Mouse (Mus musculus): Measurements from ENCODE around the gene Nqo2. TPM values are rescaled to one million over a fixed set of nuclear protein-coding genes. Genes with fewer than 3 reads are reported as not detected.

The Nqo2 gene
- polyA plus RNA-seq, 1 experiment = 25.1 TPM

DNA sequence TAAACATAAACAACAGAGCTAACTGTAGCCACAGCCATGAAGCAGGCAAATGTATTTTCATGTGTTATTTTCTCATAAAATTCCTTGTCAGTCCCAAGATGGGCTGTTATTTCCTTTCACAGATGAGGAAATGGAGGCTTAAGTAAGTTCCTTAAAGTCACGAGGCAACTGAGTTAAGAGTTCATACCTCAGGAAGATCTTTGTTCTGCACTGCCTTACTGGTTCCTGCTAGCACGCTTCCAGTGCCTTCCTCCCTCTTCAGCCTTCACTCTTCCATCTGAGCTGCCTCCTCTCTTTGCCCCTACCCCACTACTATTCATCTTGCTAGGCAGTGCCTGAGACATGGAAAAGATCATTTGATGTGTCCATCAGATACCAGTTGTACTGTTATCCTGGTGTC, 42.7 kb downstream of the Nqo2 start:
- H3K36me3 ChIP-seq (ENCODE audit: control insufficient read depth, insufficient read depth) = peaks cover 6% of the 10 kb centered on the region
- H3K4me2 ChIP-seq (ENCODE audit: low read depth) = no peak overlapping the region
- no peak overlapping the region for H3K4me3 ChIP-seq
- no peak overlapping the region for H3ac ChIP-seq (ENCODE audit: control insufficient read depth, insufficient read length)
- TF ChIP-seq REST (IDR thresholded peaks at IDR 0.05; ENCODE audit: insufficient read depth, insufficient read length) = no peak
- no peak for TF ChIP-seq MAX (IDR thresholded peaks at IDR 0.05; ENCODE audit: low read depth)
- TF ChIP-seq POLR2A (IDR thresholded peaks at IDR 0.05; ENCODE audit: insufficient read length, low read depth) = no peak
- TF ChIP-seq E2F4 (IDR thresholded peaks at IDR 0.05; ENCODE audit: insufficient read depth) = no peak
- no peak for TF ChIP-seq MYOG (IDR thresholded peaks at IDR 0.05; ENCODE audit: control insufficient read depth in 1 of 3, insufficient read depth in 1 of 3, insufficient read length in 2 of 3, low read depth in 2 of 3)
- TF ChIP-seq USF1 (IDR thresholded peaks at IDR 0.05; ENCODE audit: low read depth) = no peak
- TF ChIP-seq MYOD1 (IDR thresholded peaks at IDR 0.05; ENCODE audit: control insufficient read depth in 1 of 3, insufficient read length in 2 of 3, low read depth in 2 of 3) = no peak
- no peak for TF ChIP-seq TCF3 (IDR thresholded peaks at IDR 0.05; ENCODE audit: insufficient read length, low read depth)
- H3K79me2 ChIP-seq (ENCODE audit: control insufficient read depth, insufficient read depth) = peaks cover 49% of the 10 kb centered on the region
- no peaks in the 10 kb centered on the region for H3K27me3 ChIP-seq (ENCODE audit: control insufficient read depth, insufficient read depth, insufficient read length)

DNA sequence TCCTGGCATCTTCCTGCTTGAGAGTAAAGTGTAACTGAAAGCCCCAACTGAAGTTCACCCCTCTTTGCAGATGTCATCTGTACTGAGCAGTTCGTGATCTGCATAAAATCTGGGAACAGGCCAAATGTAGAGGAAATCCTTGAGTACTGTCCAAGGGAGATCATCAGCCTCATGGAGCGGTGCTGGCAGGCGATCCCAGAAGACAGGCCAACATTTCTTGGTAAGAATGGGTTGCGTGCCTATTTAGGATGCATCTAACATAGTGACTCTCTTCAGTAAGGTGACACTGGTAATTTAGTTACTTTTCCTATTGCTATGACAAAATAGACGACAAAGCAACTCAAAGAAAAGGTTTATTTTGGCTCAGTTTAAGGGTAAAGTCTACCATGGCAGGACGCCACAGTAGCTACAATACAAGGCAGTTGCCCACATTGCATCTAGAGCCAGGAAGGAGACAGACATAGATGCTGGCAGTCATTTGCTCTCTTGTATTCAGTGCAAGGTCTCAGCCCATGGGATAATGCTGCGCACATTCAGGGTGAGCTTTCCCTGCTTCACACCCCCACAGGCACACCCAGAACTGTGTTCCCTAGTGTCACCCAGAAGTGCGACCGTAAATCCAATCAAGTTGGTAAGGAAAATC, 52.6 kb downstream of the Nqo2 start:
- Histone ChIP-seq H3K36me3 (ENCODE audit: control insufficient read depth, insufficient read depth) (peaks cover 81% of the 10 kb centered on the region), H3ac (ENCODE audit: control insufficient read depth, insufficient read length) (no peak overlapping the region), H3K79me2 (ENCODE audit: control insufficient read depth, insufficient read depth) (no peaks in the 10 kb centered on the region), H3K27me3 (ENCODE audit: control insufficient read depth, insufficient read depth, insufficient read length) (no peaks in the 10 kb centered on the region), H3K4me2 (ENCODE audit: low read depth) (no peak overlapping the region), H3K4me3 (no peak overlapping the region)
- TF ChIP-seq USF1 (IDR thresholded peaks at IDR 0.05; ENCODE audit: low read depth) (no peak), MYOD1 (IDR thresholded peaks at IDR 0.05; ENCODE audit: control insufficient read depth in 1 of 3, insufficient read length in 2 of 3, low read depth in 2 of 3) (no peak), POLR2AphosphoS2 (IDR thresholded peaks at IDR 0.05; ENCODE audit: insufficient read length, low read depth) (no peak), MYOG (IDR thresholded peaks at IDR 0.05; ENCODE audit: control insufficient read depth in 1 of 3, insufficient read depth in 1 of 3, insufficient read length in 2 of 3, low read depth in 2 of 3) (no peak), TCF3 (IDR thresholded peaks at IDR 0.05; ENCODE audit: insufficient read length, low read depth) (no peak), REST (IDR thresholded peaks at IDR 0.05; ENCODE audit: insufficient read depth, insufficient read length) (no peak), POLR2A (IDR thresholded peaks at IDR 0.05; ENCODE audit: insufficient read length, low read depth) (no peak), SRF (IDR thresholded peaks at IDR 0.05; ENCODE audit: control insufficient read depth, insufficient read length, low read depth) (no peak), E2F4 (IDR thresholded peaks at IDR 0.05; ENCODE audit: insufficient read depth) (no peak), CEBPB (IDR thresholded peaks at IDR 0.05; ENCODE audit: insufficient read depth, poor library complexity, severe bottlenecking) (no peak), TCF12 (IDR thresholded peaks at IDR 0.05; ENCODE audit: insufficient read depth, poor library complexity, severe bottlenecking) (no peak), MAX (IDR thresholded peaks at IDR 0.05; ENCODE audit: low read depth) (no peak)

- H3K4me2 ChIP-seq (ENCODE audit: low read depth) = no peak overlapping the region
- H3K27me3 ChIP-seq (ENCODE audit: control insufficient read depth, insufficient read depth, insufficient read length) = no peaks in the 10 kb centered on the region
- no peak for TF ChIP-seq CEBPB (IDR thresholded peaks at IDR 0.05; ENCODE audit: insufficient read depth, poor library complexity, severe bottlenecking)
- TF ChIP-seq SRF (IDR thresholded peaks at IDR 0.05; ENCODE audit: control insufficient read depth, insufficient read length, low read depth) = no peak
- no peak for TF ChIP-seq POLR2AphosphoS2 (IDR thresholded peaks at IDR 0.05; ENCODE audit: insufficient read length, low read depth)
- no peak for TF ChIP-seq TCF3 (IDR thresholded peaks at IDR 0.05; ENCODE audit: insufficient read length, low read depth)
- TF ChIP-seq POLR2A (IDR thresholded peaks at IDR 0.05; ENCODE audit: insufficient read length, low read depth) = no peak
- no peak for TF ChIP-seq MAX (IDR thresholded peaks at IDR 0.05; ENCODE audit: low read depth)
- no peak for TF ChIP-seq USF1 (IDR thresholded peaks at IDR 0.05; ENCODE audit: low read depth)
- TF ChIP-seq TCF12 (IDR thresholded peaks at IDR 0.05; ENCODE audit: insufficient read depth, poor library complexity, severe bottlenecking) = no peak
- TF ChIP-seq REST (IDR thresholded peaks at IDR 0.05; ENCODE audit: insufficient read depth, insufficient read length) = no peak
- TF ChIP-seq MYOG (IDR thresholded peaks at IDR 0.05; ENCODE audit: control insufficient read depth in 1 of 3, insufficient read depth in 1 of 3, insufficient read length in 2 of 3, low read depth in 2 of 3) = no peak
- TF ChIP-seq MYOD1 (IDR thresholded peaks at IDR 0.05; ENCODE audit: control insufficient read depth in 1 of 3, insufficient read length in 2 of 3, low read depth in 2 of 3) = no peak
- peaks cover 83% of the 10 kb centered on the region for H3K36me3 ChIP-seq (ENCODE audit: control insufficient read depth, insufficient read depth)
- H3ac ChIP-seq (ENCODE audit: control insufficient read depth, insufficient read length) = no peak overlapping the region
- H3K4me3 ChIP-seq = no peak overlapping the region
- no peaks in the 10 kb centered on the region for H3K79me2 ChIP-seq (ENCODE audit: control insufficient read depth, insufficient read depth)
Observed at GRCm38 (mm10) chr13:34018521-34018920, 54.0 kb downstream of the Nqo2 start.

DNA sequence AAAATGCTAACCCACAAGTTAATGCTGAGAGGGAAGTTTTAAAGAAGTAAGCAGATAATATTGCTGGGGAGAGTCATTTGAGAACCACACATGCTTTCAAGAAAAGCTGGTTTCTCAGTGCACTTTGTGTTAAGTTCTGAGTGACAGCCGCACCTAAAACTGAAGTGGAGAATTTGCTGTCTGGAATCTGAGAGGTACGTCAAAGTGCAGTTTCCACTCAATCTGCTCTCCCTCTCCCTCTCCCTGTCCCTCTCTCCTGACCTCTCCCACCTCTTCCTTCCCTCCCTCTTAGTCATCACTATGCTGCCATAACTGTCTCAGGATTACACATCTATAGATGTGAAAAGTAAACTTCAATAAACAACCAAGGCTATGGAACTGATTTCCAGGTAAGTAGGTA, 57.5 kb downstream of the Nqo2 start:
- Histone ChIP-seq H3K4me3 (no peak overlapping the region), H3K4me2 (ENCODE audit: low read depth) (no peak overlapping the region), H3K79me2 (ENCODE audit: control insufficient read depth, insufficient read depth) (no peaks in the 10 kb centered on the region), H3K36me3 (ENCODE audit: control insufficient read depth, insufficient read depth) (peaks cover 66% of the 10 kb centered on the region), H3ac (ENCODE audit: control insufficient read depth, insufficient read length) (no peak overlapping the region), H3K27me3 (ENCODE audit: control insufficient read depth, insufficient read depth, insufficient read length) (no peaks in the 10 kb centered on the region)
- no peak for TF ChIP-seq MYOG (IDR thresholded peaks at IDR 0.05; ENCODE audit: control insufficient read depth in 1 of 3, insufficient read depth in 1 of 3, insufficient read length in 2 of 3, low read depth in 2 of 3)
- TF ChIP-seq REST (IDR thresholded peaks at IDR 0.05; ENCODE audit: insufficient read depth, insufficient read length) = no peak
- TF ChIP-seq TCF12 (IDR thresholded peaks at IDR 0.05; ENCODE audit: insufficient read depth, poor library complexity, severe bottlenecking) = no peak
- TF ChIP-seq TCF3 (IDR thresholded peaks at IDR 0.05; ENCODE audit: insufficient read length, low read depth) = no peak
- no peak for TF ChIP-seq E2F4 (IDR thresholded peaks at IDR 0.05; ENCODE audit: insufficient read depth)
- TF ChIP-seq MAX (IDR thresholded peaks at IDR 0.05; ENCODE audit: low read depth) = no peak
- no peak for TF ChIP-seq SRF (IDR thresholded peaks at IDR 0.05; ENCODE audit: control insufficient read depth, insufficient read length, low read depth)
- no peak for TF ChIP-seq MYOD1 (IDR thresholded peaks at IDR 0.05; ENCODE audit: control insufficient read depth in 1 of 3, insufficient read length in 2 of 3, low read depth in 2 of 3)
- no peak for TF ChIP-seq POLR2AphosphoS2 (IDR thresholded peaks at IDR 0.05; ENCODE audit: insufficient read length, low read depth)
- TF ChIP-seq CEBPB (IDR thresholded peaks at IDR 0.05; ENCODE audit: insufficient read depth, poor library complexity, severe bottlenecking) = no peak
- no peak for TF ChIP-seq USF1 (IDR thresholded peaks at IDR 0.05; ENCODE audit: low read depth)

Data from myocyte (in vitro differentiated cells).